Mouse (Mus musculus) spleen, adult 18-20 months (tissue): ENCODE data around the gene Sema5a.

ENCODE experiments used
- DNase-seq, 2 experiments: peaks; one replicate each; pipeline ENCODE4 v3.0.0; 2022; ENCODE audit warnings: mixed read lengths in 2 of 2

Gene Sema5a

GRCm38 (mm10) chr15:32459046-32459445 lies 214.4 kb downstream of the Sema5a start:
- no peak for DNase-seq

DNA sequence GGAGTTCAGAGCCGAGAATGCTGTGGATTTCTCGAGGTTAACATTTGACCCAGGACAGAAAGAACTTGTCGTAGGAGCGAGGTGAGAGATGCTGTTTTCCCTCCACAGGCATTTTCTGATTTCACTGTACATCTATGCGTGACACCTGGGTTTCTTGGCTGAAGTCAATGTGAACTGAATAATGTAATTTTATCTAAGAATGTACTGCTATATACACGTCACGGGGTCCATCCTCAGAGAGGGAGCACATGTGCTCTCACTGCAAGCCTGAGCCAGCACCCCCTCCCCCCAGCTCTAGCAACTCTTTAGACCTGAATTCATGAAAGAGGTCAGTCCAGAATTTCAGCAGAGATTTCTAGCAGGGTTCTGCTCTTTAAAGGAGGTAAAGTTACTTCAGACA lies 215.6 kb downstream of the Sema5a start:
- no peak for DNase-seq

DNA sequence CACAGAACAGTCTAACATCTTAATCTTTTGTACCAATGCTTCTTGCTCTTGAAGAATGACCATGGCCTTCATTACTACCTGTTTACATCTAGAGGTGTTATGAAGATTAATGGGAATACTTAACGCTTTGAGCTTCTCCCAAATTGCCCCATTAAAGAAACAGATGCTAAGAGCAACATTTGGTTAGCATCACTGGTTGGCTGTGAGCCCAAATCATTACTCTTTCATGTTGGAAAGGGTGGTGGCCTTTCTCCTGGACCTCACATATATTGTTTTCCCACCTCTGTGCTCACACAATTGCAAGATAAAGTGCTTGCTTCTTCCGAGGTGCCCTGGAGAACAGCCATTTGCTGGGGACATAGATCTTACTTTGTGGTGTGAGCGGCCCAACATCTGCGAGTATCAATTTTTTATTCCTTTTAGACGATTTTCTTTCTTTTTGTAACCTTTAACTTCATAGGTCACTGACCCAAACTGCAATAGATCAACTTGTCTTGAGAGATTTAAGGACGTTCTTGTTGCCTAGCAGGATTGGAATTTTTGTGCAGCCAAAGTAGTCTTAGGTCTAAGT lies 227.0 kb downstream of the Sema5a start:
- no peak for DNase-seq

GRCm38 (mm10) chr15:32480747-32481146 lies 236.1 kb downstream of the Sema5a start:
- no peak for DNase-seq

DNA sequence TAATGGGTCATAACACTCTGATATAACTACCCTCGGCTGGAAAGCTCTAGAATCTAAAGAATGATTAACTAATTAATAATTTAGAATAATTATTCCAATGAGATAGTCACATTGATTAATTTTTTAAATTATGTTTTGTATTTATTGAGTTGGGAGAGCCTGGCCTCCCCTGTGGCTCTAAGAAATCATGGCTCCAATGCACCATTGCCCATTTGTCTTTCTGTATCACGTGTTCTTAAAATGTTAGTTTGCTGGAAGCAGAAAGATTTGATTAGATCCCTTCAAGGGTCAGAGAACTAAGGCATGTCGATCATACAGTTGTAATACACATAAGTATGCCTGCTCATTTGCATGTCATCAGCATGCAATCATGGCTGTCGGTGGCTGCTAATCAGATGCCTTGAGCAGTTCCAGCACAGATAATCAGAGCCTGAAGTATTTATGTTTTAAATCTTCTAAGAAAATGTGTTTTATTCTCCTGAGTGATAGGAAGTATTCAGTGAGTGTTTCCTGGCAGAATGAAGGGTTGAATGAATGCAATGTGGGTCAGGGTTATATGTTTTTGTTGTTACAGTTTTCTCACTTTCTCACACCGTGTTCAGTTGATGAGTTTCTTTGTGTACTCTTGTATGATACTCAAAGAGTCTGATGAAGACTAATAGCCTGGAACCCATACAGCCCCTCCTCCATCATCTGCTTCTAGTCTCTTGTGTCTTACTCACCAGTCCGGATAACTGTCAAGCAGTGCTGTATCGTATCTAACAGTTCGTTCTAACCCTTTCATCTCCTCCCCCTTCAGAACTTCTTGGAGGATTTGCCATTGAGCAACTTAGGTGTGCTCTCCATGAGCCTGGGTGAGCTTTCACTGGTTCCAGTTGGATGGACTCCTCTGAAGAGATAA lies 240.7 kb downstream of the Sema5a start:
- DNase-seq = no peak

GRCm38 (mm10) chr15:32487968-32488367 lies 243.4 kb downstream of the Sema5a start:
- no peak for DNase-seq

DNA sequence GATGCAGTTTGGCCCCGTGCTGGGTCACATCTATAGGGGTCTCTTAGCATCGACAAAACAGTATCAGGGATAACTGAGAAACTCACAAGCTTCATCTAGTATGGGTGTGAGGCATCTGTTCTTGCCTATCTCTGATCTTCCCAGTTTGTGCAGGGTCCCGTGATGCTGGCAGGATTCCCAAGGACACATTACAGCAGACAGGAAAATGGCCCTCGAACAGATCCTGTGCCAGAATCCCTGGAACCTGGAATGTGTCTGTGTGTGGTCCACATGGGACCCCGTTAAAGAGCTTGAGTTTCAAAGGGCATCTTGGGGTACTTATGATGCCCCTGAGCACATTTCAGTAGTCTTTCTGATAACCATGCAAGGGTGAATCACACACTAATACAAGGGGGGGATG lies 249.6 kb downstream of the Sema5a start:
- no peak for DNase-seq

GRCm38 (mm10) chr15:32494899-32495298 lies 250.3 kb downstream of the Sema5a start:
- DNase-seq = no peak

GRCm38 (mm10) chr15:32496880-32497279 lies 252.3 kb downstream of the Sema5a start:
- no peak for DNase-seq

DNA sequence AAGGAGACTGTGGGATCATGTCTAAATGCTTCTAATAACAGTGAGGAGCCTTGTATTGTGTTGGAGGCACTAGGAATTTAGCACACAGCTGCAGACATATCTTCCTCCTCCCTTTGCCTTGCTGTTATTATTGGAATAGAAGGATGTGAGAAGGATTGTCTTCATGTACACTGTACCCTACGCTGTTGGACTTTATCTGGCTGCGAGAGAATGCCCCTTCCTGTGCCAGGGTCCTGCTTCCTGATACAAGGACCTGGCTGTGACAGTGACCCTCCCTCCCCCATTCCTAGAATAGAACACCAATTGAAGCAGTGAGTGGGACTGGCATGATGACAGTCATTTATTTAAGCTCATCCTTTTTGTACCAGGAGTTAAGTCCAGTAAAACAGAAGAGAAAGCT lies 261.3 kb downstream of the Sema5a start:
- no peak for DNase-seq

- DNase-seq = no peak
These were observed 263.7 kb downstream of the Sema5a start for GRCm38 (mm10) chr15:32508282-32508681.

DNA sequence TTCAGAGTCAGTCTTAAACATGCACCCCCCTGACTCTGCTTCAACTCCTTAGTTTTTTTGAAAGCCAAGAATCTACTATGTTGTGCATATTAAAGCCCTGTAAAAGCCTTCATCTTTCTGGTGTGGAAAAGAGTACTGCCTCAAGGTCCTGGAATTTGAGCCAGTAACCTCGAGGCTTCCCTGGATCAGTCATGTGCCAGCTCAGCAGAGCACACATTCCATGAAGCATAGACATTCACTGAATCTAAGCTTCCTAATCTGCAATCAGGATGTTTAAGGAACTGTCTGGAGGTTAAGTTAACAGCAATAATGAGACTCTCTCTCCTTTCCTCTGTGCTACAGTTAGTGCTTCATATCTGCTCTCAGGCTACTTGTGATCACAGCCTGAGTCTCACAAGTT lies 270.3 kb downstream of the Sema5a start:
- DNase-seq = no peak

DNA sequence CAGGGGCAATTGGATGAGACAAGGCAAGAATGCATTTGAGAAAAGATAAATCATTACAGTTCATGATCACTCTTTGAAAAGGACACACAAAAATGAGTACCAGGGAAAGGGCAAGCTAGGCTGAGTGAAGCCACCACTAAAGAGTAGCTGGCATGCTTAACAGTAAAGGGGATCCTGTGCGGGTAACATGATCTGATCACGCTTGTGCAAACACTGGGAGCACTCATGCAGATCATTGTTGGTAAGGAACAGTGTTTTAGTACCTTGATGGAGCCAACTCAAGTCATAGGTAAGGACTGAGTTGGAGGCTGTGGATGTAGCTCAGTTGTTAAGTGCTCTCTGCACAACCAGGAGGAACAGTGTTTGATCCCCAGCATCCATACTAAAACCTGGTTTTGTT lies 273.3 kb downstream of the Sema5a start:
- DNase-seq = no peak

DNA sequence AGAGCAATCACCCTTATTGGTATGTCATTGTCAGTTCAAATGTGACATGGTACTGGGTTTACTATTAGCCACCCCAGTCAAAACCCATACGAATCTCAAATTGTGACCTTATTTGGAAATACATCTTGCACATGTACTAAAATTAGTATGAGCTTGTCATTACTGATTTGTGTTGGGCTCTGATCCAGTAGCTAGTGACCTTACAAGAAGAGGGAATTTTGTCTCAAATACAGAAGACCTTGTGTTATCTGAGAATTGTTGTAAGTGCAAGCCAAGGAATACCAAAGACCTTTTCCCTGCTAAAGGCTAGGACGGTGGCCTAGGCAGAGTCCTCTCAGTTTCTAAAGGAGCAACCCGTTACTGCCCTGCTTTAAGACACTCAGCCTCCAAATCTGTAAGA lies 287.9 kb downstream of the Sema5a start:
- no peak for DNase-seq

GRCm38 (mm10) chr15:32533541-32534080 lies 289.0 kb downstream of the Sema5a start:
- DNase-seq = no peak

DNA sequence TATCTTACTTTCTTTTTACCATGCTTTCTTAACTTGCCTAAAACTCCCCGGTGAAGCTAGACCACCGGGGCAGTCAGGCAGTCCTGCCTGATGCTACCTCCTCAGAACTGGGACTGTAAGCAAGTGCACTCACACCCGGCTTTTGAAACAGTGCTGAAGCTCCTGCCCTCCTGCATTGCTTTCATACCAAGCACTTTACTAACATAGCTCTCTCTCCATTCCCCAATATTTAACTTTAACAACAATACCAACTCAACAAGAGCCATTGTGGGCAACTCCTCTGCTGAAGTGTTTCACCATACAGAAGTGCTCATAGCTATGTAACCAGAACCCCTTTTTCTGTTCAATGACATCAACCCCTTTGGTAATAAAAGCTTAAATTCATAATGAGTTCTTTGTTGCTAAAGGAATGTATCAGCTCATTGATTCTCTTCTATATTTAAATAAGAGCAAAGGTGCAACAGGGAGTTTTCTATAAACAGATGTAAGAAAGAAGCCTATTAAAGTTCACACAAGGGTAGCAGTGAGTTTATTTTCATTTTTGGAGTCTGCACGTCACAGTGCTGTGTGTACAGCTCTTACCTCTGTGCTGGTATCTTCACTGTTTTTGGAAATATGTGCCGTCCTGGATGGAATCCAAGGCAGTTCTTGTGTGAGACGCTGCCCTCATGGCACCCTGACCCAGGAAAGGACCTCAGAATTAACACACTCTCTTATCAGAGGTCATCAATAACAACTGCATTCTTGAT lies 292.3 kb downstream of the Sema5a start:
- no peak for DNase-seq

- no peak for DNase-seq
These were observed 292.8 kb downstream of the Sema5a start for GRCm38 (mm10) chr15:32537504-32537792.

GRCm38 (mm10) chr15:32538092-32538491 lies 293.5 kb downstream of the Sema5a start:
- no peak for DNase-seq

DNA sequence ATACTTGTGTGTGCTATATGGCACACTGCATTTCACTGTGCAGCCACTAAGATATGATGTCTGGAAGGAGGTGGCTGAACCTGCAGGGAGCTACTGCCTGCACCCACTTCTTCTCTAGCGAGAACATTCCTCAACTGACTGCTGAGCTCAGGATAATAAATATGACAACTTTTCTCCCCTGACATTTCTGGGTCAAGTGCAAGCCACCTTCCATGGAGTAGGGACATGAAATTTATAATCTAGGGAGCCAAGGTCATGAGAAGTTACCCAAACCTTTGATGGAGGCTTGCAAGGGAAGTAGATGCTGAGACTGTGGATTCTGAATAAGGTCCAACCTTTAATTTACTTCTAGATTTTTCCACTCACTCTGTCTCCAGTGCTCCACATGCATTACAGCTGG lies 298.1 kb downstream of the Sema5a start:
- no peak for DNase-seq

GRCm38 (mm10) chr15:32543181-32543580 lies 298.6 kb downstream of the Sema5a start:
- DNase-seq = no peak

- no peak for DNase-seq
These were observed 300.8 kb downstream of the Sema5a start for GRCm38 (mm10) chr15:32545455-32545854.

- no peak for DNase-seq
These were observed 302.1 kb downstream of the Sema5a start for GRCm38 (mm10) chr15:32546746-32547145.

GRCm38 (mm10) chr15:32558925-32559324 lies 314.3 kb downstream of the Sema5a start:
- DNase-seq = no peak

- no peak for DNase-seq
These were observed 318.0 kb downstream of the Sema5a start for GRCm38 (mm10) chr15:32562600-32562999.
